Mouse (Mus musculus) CD8-positive naive resting alpha-beta T cell, adult 57 days (primary cell): ENCODE data around the gene Olfr1513. TPM values are rescaled to one million over a fixed set of nuclear protein-coding genes. Genes with fewer than 3 reads are reported as not detected.

Source experiments
- total RNA-seq: library from RNA; stranded (reverse); gene quantifications from one replicate; pipeline ENCODE4 v1.2.4, GENCODE M21; 2023

The Olfr1513 gene
- total RNA-seq: not detected

DNA sequence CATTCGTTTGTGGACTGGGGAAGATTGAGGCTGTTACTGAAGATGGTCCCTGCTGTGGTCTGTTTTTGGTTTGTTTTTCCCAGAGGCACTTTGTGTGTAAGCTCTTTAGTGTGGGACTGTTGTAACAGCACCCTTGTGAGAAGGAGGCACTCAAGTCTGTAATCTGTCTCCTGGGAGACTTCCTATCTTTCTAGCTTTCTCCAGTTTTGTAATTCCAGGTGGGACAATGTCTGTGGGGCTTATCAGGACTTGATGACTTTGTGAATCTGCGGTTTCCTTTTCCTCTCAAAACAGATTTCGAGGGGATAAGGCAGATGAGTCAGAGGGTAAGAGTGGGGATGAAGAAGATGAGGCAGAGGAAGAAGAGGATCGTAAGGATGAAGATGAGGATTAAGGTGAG lies at the start of gene Olfr1513:
Olfr1513 (minus strand) TSS at position 101 of the 400 bp plus-strand sequence.

DNA sequence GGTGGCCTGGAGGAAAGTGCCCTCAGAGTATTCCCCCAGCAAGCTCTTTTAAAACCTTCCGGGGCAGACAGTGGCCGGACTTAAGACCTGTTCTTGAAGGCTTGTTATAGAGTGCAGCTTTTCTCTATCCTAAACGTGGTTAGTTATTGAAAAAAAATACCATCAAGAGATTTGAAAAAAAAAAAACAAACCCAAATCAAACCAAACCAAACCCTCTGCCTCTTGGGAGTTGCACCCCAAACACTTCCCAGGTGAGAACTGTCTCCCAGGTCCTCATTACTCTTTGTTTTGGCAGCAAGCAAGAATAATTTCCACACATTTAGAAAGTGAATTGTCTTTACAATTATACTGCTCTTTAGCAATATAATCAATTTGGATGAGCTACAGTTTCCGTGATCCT lies 41.1 kb upstream of the Olfr1513 start, which contains the start of gene Olfr1511:
Olfr1511 (minus strand) TSS at position 101 of the 400 bp plus-strand sequence.

DNA sequence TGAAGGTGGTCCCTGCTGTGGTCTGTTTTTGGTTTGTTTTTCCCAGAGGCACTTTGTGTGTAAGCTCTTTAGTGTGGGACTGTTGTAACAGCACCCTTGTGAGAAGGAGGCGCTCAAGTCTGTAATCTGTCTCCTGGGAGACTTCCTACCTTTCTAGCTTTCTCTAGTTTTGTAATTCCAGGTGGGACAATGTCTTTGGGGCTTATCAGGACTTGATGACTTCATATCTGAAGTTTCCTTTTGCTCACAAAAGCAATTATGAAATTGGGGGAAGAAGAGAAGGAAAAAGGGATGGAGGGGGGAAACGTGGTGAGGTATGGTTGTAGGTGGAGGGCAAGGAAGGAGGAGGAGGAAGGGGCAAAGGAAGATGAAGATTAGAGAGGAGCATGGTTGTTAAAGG lies 22.9 kb upstream of the Olfr1513 start, which contains the start of gene Olfr1512:
Olfr1512 (minus strand) TSS at position 101 of the 400 bp plus-strand sequence.

DNA sequence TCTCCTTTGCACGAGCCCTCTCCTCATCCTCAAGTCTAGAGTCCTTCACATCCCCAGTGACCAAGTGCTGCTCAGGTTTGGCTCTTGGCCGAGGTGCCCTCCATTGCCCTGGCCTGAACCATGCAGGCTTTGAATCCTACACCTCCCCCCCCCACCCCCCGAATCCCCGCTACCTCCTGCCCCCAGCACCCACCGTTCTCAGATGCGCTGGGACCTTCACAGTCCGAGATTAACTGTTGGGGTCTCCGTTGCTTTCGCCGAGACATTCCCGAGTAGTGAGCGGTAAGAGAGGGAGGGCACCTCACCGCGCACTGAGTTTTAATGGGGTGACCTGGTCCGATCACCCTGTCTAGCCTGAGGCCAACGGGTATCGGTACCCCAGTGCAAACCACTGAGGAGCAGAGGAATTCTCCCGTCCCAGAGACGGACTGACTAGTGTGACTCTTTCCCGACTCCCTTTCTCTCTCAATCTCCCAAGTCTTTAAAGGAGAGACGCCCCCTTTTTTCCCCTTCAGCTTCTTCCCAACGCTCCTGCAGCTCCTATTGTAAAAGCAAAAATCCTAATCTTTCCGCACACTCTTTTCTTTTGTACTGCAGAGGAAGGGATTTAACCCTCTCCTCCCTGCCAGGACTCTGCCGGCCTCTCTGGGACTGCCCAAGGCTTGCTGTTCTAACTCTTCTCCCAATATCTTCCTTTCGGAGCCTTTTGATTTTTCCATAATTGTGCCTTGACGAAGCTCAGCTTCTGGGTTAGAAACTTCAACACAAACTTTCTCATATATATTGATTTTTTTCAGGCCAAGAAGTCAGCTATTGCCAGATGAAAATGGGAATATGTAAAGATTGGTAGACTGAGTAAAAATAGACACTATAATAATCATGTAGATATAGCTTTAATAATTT lies 28.0 kb downstream of the Olfr1513 start, which contains the start of gene Sall2:
Sall2 (minus strand) TSS at position 853 of the 903 bp plus-strand sequence.

DNA sequence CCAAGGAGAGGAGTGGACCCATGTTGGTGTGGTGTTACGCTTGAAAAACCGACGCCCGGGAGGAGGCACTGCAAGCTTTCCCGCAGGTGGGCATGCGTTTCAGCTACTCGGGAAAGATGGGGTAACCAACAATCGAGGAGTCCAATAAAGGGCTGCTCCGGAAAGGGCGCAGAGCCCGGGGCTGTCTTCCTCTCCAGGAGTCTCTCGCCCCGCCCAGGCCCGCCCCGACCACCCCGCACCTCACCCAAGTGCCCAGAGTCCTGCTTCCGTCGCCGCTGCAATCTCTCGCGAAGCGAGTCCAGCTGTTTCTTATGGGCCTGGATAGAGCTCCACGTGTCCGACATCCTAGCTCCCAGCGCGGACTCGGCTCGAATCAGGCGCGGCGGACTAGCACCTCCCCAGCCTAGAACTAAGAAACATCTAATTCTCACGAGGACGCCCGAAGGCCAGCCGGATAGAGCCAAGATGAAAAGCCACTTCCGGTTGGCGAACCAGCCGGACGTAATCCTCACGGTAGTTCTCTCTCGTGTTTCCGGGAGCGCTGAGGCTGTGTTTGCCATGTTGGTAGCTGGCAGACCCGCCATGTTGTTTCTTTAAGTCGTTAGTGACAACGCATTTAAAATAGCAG lies 51.5 kb downstream of the Olfr1513 start, which contains the start of gene Mettl3:
Mettl3 (minus strand) TSS at position 485 of the 628 bp plus-strand sequence.

Other genes starting within 250 kb of the Olfr1513 start
- gene Rpgrip1, start 245.7 kb downstream of the Olfr1513 start, total RNA-seq: 23.2 TPM
- 63.9 TPM for gene Supt16, start 159.0 kb downstream of the Olfr1513 start, total RNA-seq
- 255 TPM for gene Chd8, start 98.6 kb downstream of the Olfr1513 start, total RNA-seq
- 103 TPM for gene Tox4, start 77.3 kb downstream of the Olfr1513 start, total RNA-seq
- 15.4 TPM for gene Rab2b, start 76.9 kb downstream of the Olfr1513 start, total RNA-seq
- 80.6 TPM for gene Mettl3, start 51.3 kb downstream of the Olfr1513 start, total RNA-seq
- 2.6 TPM for gene Sall2, start 27.6 kb downstream of the Olfr1513 start, total RNA-seq
- gene Olfr1512, start 22.8 kb upstream of the Olfr1513 start, total RNA-seq: not detected
- not detected for gene Olfr1511, start 41.0 kb upstream of the Olfr1513 start, total RNA-seq
- gene Olfr1510, start 58.0 kb upstream of the Olfr1513 start, total RNA-seq: not detected
- gene Olfr1509, start 86.6 kb upstream of the Olfr1513 start, total RNA-seq: not detected
- not detected for gene Olfr1508, start 111.1 kb upstream of the Olfr1513 start, total RNA-seq
- 0.64 TPM for gene Olfr1507, start 139.3 kb upstream of the Olfr1513 start, total RNA-seq